Mouse (Mus musculus): ENCODE data around the gene Cenpb.

- TF ChIP-seq CTCF (IDR thresholded peaks at IDR 0.05; ENCODE audit: low read depth) (no peak), EP300 (IDR thresholded peaks at IDR 0.05; ENCODE audit: low read depth) (no peak)
These were observed 19.8 kb downstream of the Cenpb start, which contains the start of gene 1700037H04Rik for GRCm38 (mm10) chr2:131159938-131160581.

Measured in heart, postnatal 0 days (tissue).